Mouse (Mus musculus): ENCODE results near the gene Atp5g2. TPM values are rescaled to one million over a fixed set of nuclear protein-coding genes. Genes with fewer than 3 reads are reported as not detected.
A peak's percentile ranks its signal among the peaks of the same experiment; 100 is the strongest.

The Atp5g2 gene
- 513 and 583 TPM in 2 replicates for total RNA-seq (2012; rRNA removed)
- 10 to 100 TPM in 1 of 2 experiments, not detected in 1; 59.4 TPM for polyA plus RNA-seq (2012; ENCODE audit: insufficient read depth in 1 of 2, insufficient read length in 2 of 2, low read depth in 1 of 2, low replicate concordance in 2 of 2, missing spikeins in 1 of 2)

DNA sequence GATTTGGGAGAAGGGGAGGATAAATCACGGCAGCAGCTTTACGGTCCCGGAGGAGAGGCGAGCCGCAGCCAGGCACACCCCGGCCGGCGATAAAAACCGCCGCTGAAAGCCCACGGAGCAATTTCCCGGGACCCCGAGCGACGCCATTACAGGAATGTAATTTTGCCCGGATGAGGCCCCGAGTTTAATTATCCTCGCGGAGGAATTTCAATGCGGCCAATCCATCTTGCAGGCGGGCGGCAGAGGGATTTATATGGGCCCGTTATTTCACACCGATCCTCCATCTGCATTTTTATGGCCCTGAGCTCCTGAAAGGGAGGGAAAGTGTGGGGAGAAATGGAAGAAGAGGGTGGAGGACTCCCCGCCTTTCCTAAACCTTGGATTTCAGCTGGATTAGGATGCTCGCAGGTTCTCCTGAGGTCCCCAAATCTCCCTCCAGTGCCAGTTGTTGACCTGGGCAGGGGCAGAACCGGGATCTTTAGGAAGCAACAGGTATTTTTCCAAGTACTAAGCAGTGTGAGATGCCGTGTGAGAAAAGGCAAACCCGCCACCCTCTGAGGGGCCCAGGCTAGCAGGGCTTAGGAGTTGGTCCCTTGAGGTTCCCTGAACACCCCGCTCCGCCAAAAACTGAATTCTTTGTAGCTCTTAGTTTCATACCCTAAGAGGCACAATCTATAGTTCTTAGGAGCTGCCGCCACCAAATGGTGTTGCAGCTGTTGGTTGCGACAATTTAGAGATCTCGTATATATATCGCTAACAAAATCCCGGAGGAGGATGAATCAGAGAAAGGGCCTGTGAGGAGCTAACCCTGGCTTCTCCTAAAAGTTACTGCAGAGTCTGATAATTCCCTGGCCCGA, at the start of gene Atp5g2:
Gene Atp5g2 (minus strand): TSS at position 138 of the 857 bp plus-strand sequence.
- no peak for DNase-seq (ENCODE audit: low read depth, low spot score)
- TF ChIP-seq UBTF (IDR thresholded peaks at IDR 0.05; ENCODE audit: borderline replicate concordance, insufficient read depth, low read depth, low read length) = no peak
- no peak for TF ChIP-seq ELF1 (IDR thresholded peaks at IDR 0.05; ENCODE audit: low read depth, low read length)
- no peak for TF ChIP-seq NELFE (IDR thresholded peaks at IDR 0.05; ENCODE audit: low read depth, low read length)
- H3K27me3 ChIP-seq (ENCODE audit: control insufficient read depth in 1 of 2, insufficient read depth in 2 of 2, low read length in 2 of 2) = no peaks in the 10 kb centered on the region
- peak within 1 kb of the TSS; percentile 48 for H3K9ac ChIP-seq (ENCODE audit: control insufficient read depth, low read depth, low read length, poor library complexity, severe bottlenecking)
- H3K27ac ChIP-seq (ENCODE audit: control insufficient read depth, low read depth, low read length) = no peak within 1 kb of the TSS
- peaks cover 19% of the 10 kb centered on the region for H3K79me2 ChIP-seq (ENCODE audit: control insufficient read depth, insufficient read depth, low read length, poor library complexity)
- peaks cover 8 to 22% of the 10 kb centered on the region in 2 experiments for H3K36me3 ChIP-seq (ENCODE audit: control insufficient read depth in 1 of 2, insufficient read depth in 2 of 2, low read length in 2 of 2)
- peaks cover 4 to 10% of the 10 kb centered on the region in 2 experiments for H3K4me1 ChIP-seq (ENCODE audit: control insufficient read depth in 1 of 2, insufficient read depth in 2 of 2, low read length in 2 of 2)
- peak within 1 kb of the TSS in 1 of 2 experiments; percentile 17; a peak in 1 of 4 replicates for H3K4me3 ChIP-seq (ENCODE audit: control insufficient read depth in 1 of 2, insufficient read depth in 1 of 2, low read depth in 2 of 2, low read length in 2 of 2)
- H3K9me3 ChIP-seq (replicated peaks; ENCODE audit: insufficient read depth, low read length) = no peaks in the 10 kb centered on the region

- peak overlapping the region; percentile 58 for H3K9ac ChIP-seq (ENCODE audit: control insufficient read depth, low read depth, low read length, poor library complexity, severe bottlenecking)
- H3K4me3 ChIP-seq (ENCODE audit: control insufficient read depth in 1 of 2, insufficient read depth in 1 of 2, low read depth in 2 of 2, low read length in 2 of 2) = peak overlapping the region; percentile 58 to 85
- H3K27me3 ChIP-seq (ENCODE audit: control insufficient read depth in 1 of 2, insufficient read depth in 2 of 2, low read length in 2 of 2) = no peaks in the 10 kb centered on the region
- TF ChIP-seq MEF2A (IDR thresholded peaks at IDR 0.05; ENCODE audit: extremely low read depth, insufficient replicate concordance, low read depth, low read length, poor library complexity, severe bottlenecking) (no peak), USF1 (IDR thresholded peaks at IDR 0.05; ENCODE audit: low read depth, low read length) (peak; percentile 84), MYC (IDR thresholded peaks at IDR 0.05; ENCODE audit: low read depth, low read length) (no peak), ZNF384 (IDR thresholded peaks at IDR 0.05; ENCODE audit: low read depth, low read length) (0 out of 2 replicates have a peak, but pooled peaks have one; percentile 3), RAD21 (IDR thresholded peaks at IDR 0.05; ENCODE audit: low read depth, low read length) (no peak), MAX (IDR thresholded peaks at IDR 0.05; ENCODE audit: low read length) (no peak), SMC3 (IDR thresholded peaks at IDR 0.05; ENCODE audit: low read depth, low read length) (no peak), CHD2 (IDR thresholded peaks at IDR 0.05; ENCODE audit: low read length) (no peak), MAZ (IDR thresholded peaks at IDR 0.05; ENCODE audit: low read depth, low read length) (no peak), MXI1 (IDR thresholded peaks at IDR 0.05; ENCODE audit: low read depth, low read length) (no peak), ETS1 (IDR thresholded peaks at IDR 0.05; ENCODE audit: low read depth, low read length) (0 out of 2 replicates have a peak, but pooled peaks have one; percentile 2), ZMIZ1 (IDR thresholded peaks at IDR 0.05; ENCODE audit: low read depth, low read length) (no peak), HCFC1 (IDR thresholded peaks at IDR 0.05; ENCODE audit: low read depth, low read length) (peak; percentile 44; the same call in 1 of the 2 replicates), POLR2AphosphoS5 (IDR thresholded peaks at IDR 0.05; ENCODE audit: borderline replicate concordance, low read depth, low read length) (no peak), NELFE (IDR thresholded peaks at IDR 0.05; ENCODE audit: low read depth, low read length) (no peak)
- H3K9me3 ChIP-seq (replicated peaks; ENCODE audit: insufficient read depth, low read length) = no peaks in the 10 kb centered on the region
- peaks cover 5 to 21% of the 10 kb centered on the region in 2 experiments; a peak in 3 of 4 replicates for H3K4me1 ChIP-seq (ENCODE audit: control insufficient read depth in 1 of 2, insufficient read depth in 2 of 2, low read length in 2 of 2)
- peak; percentile 68 for DNase-seq (ENCODE audit: low read depth, low spot score)
- H3K27ac ChIP-seq (ENCODE audit: control insufficient read depth, low read depth, low read length) = no peak overlapping the region
- H3K79me2 ChIP-seq (ENCODE audit: control insufficient read depth, insufficient read depth, low read length, poor library complexity) = no peaks in the 10 kb centered on the region
- peaks cover 0 to 7% of the 10 kb centered on the region in 2 experiments; a peak in 2 of 4 replicates for H3K36me3 ChIP-seq (ENCODE audit: control insufficient read depth in 1 of 2, insufficient read depth in 2 of 2, low read length in 2 of 2)
Observed at GRCm38 (mm10) chr15:102721016-102721898, 49.1 kb upstream of the Atp5g2 start.

Data from MEL (cell line).